Mouse (Mus musculus): ENCODE results near the gene Chst11. TPM values are rescaled to one million over a fixed set of nuclear protein-coding genes. Genes with fewer than 3 reads are reported as not detected.

Gene Chst11
- polyA plus RNA-seq, 1 experiment: 21.1 TPM

- no peaks in the 10 kb centered on the region for H3K27me3 ChIP-seq (ENCODE audit: control insufficient read depth, insufficient read depth, low read length)
- no peak for TF ChIP-seq CTCF (IDR thresholded peaks at IDR 0.05; ENCODE audit: borderline replicate concordance, insufficient read depth, low read depth, low read length)
- TF ChIP-seq POLR2A (IDR thresholded peaks at IDR 0.05; ENCODE audit: borderline replicate concordance, insufficient read depth, low read length): no peak
- H3K27ac ChIP-seq (ENCODE audit: insufficient read depth, low read length): no peak overlapping the region
- H3K4me1 ChIP-seq (ENCODE audit: control insufficient read depth, insufficient read depth, low read length): peaks cover 15% of the 10 kb centered on the region
- WGBS: 79% methylated on average over 19 of the region's 19 CpGs
- no peak for DNase-seq
- H3K4me3 ChIP-seq (replicated peaks; ENCODE audit: insufficient read depth, low read depth, low read length): no peak overlapping the region
Measured at GRCm38 (mm10) chr10:83071785-83072580, 86.7 kb downstream of the Chst11 start.

DNA sequence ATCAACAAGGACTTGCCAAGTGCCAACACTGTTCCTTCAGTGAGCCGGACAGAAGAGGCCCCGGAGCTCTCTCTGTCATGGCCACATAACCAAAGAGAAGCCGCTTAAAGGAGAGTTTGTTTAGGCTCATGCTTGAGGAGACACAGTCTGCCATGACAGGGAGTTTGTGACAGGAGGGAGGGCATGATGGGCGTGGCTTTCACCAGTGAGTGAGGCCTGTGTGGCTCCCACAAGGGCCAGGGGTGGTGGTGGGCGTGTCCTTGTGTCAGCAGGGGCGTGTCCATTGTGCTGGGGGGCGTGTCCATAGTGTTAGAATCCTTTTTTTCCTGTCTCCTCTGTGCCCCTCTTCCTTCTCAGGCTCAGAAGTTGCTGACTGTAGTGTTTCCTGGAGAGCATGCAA lies 87.8 kb downstream of the Chst11 start:
- Histone ChIP-seq H3K27me3 (ENCODE audit: control insufficient read depth, insufficient read depth, low read length) (no peaks in the 10 kb centered on the region), H3K4me1 (ENCODE audit: control insufficient read depth, insufficient read depth, low read length) (peaks cover 13% of the 10 kb centered on the region), H3K4me3 (replicated peaks; ENCODE audit: insufficient read depth, low read depth, low read length) (no peak overlapping the region), H3K27ac (ENCODE audit: insufficient read depth, low read length) (no peak overlapping the region)
- no peak for DNase-seq
- TF ChIP-seq POLR2A (IDR thresholded peaks at IDR 0.05; ENCODE audit: borderline replicate concordance, insufficient read depth, low read length) (no peak), CTCF (IDR thresholded peaks at IDR 0.05; ENCODE audit: borderline replicate concordance, insufficient read depth, low read depth, low read length) (no peak)
- 68% methylated on average over 7 of the region's 7 CpGs for WGBS

DNA sequence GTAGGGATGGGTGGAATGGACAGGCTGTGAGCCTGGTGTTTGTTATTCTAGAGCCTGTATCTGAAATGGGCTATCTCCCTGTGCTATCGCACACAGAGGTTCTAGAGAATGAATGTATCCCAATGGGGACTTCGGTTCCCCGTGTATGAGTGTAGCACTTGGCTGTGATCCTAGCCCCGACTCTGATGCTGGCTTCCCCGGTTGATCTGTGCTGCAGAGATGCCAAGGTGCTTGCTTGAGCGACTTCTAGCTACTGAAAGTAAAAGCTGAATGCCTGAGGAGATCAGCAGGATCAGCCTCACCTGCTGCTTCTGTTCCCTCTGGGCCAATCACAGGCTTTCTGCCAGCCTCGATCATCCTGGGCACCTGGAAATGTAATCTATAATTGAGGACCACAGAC lies 91.5 kb downstream of the Chst11 start:
- WGBS: 13% methylated on average over 7 of the region's 7 CpGs
- H3K27me3 ChIP-seq (ENCODE audit: control insufficient read depth, insufficient read depth, low read length): no peaks in the 10 kb centered on the region
- DNase-seq: peak in 1 of 2 experiments; percentile 36
- no peak for TF ChIP-seq POLR2A (IDR thresholded peaks at IDR 0.05; ENCODE audit: borderline replicate concordance, insufficient read depth, low read length)
- TF ChIP-seq CTCF (IDR thresholded peaks at IDR 0.05; ENCODE audit: borderline replicate concordance, insufficient read depth, low read depth, low read length): no peak
- H3K4me1 ChIP-seq (ENCODE audit: control insufficient read depth, insufficient read depth, low read length): peaks cover 4% of the 10 kb centered on the region; the same call in 1 of the 2 replicates
- no peak overlapping the region for H3K27ac ChIP-seq (ENCODE audit: insufficient read depth, low read length)
- no peak overlapping the region for H3K4me3 ChIP-seq (replicated peaks; ENCODE audit: insufficient read depth, low read depth, low read length)

- WGBS: 93% methylated on average over 8 of the region's 8 CpGs
- no peak overlapping the region for H3K27ac ChIP-seq (ENCODE audit: insufficient read depth, low read length)
- TF ChIP-seq POLR2A (IDR thresholded peaks at IDR 0.05; ENCODE audit: borderline replicate concordance, insufficient read depth, low read length) (no peak), CTCF (IDR thresholded peaks at IDR 0.05; ENCODE audit: borderline replicate concordance, insufficient read depth, low read depth, low read length) (no peak)
- no peaks in the 10 kb centered on the region for H3K27me3 ChIP-seq (ENCODE audit: control insufficient read depth, insufficient read depth, low read length)
- H3K4me3 ChIP-seq (replicated peaks; ENCODE audit: insufficient read depth, low read depth, low read length): no peak overlapping the region
- DNase-seq: no peak
- peaks cover 5% of the 10 kb centered on the region for H3K4me1 ChIP-seq (ENCODE audit: control insufficient read depth, insufficient read depth, low read length)
Measured at GRCm38 (mm10) chr10:83078723-83079122, 93.4 kb downstream of the Chst11 start.

DNA sequence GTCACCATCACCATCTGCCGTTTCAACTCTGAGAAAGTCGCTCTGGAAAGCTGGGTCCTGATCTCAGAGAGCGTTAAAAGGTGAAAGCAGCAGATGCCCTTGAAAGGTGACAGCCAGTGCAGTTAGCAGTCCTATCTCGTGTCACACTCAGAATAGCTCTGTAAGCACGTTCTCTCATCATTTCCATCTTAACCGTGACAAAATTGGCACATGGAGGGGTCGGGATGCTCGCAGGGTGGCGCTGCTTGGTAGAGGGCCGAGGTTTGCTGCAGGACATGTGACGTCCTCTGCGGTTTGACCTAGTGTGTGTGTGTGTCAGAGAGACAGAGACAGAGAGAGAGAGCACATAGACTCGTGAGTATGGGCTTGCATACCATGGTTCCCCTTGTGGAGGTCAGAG lies 94.5 kb downstream of the Chst11 start:
- 79% methylated on average over 13 of the region's 13 CpGs for WGBS
- Histone ChIP-seq H3K27me3 (ENCODE audit: control insufficient read depth, insufficient read depth, low read length) (no peaks in the 10 kb centered on the region), H3K4me3 (replicated peaks; ENCODE audit: insufficient read depth, low read depth, low read length) (no peak overlapping the region), H3K4me1 (ENCODE audit: control insufficient read depth, insufficient read depth, low read length) (peaks cover 9% of the 10 kb centered on the region), H3K27ac (ENCODE audit: insufficient read depth, low read length) (no peak overlapping the region)
- TF ChIP-seq CTCF (IDR thresholded peaks at IDR 0.05; ENCODE audit: borderline replicate concordance, insufficient read depth, low read depth, low read length) (no peak), POLR2A (IDR thresholded peaks at IDR 0.05; ENCODE audit: borderline replicate concordance, insufficient read depth, low read length) (no peak)
- no peak for DNase-seq

GRCm38 (mm10) chr10:83080275-83080741 lies 95.0 kb downstream of the Chst11 start:
- 81% methylated on average over 12 of the region's 12 CpGs for WGBS

GRCm38 (mm10) chr10:83080930-83081329 lies 95.6 kb downstream of the Chst11 start:
- Histone ChIP-seq H3K27me3 (ENCODE audit: control insufficient read depth, insufficient read depth, low read length) (no peaks in the 10 kb centered on the region; the same call in 1 of the 2 replicates), H3K4me1 (ENCODE audit: control insufficient read depth, insufficient read depth, low read length) (peaks cover 9% of the 10 kb centered on the region), H3K27ac (ENCODE audit: insufficient read depth, low read length) (no peak overlapping the region), H3K4me3 (replicated peaks; ENCODE audit: insufficient read depth, low read depth, low read length) (no peak overlapping the region)
- WGBS: 70% methylated on average over 10 of the region's 10 CpGs
- DNase-seq: no peak
- no peak for TF ChIP-seq CTCF (IDR thresholded peaks at IDR 0.05; ENCODE audit: borderline replicate concordance, insufficient read depth, low read depth, low read length)
- no peak for TF ChIP-seq POLR2A (IDR thresholded peaks at IDR 0.05; ENCODE audit: borderline replicate concordance, insufficient read depth, low read length)

More at GRCm38 (mm10) chr10:83080275-83080741, 95.0 kb downstream of the Chst11 start:
- Histone ChIP-seq H3K4me3 (replicated peaks; ENCODE audit: insufficient read depth, low read depth, low read length) (no peak overlapping the region), H3K27ac (ENCODE audit: insufficient read depth, low read length) (no peak overlapping the region), H3K27me3 (ENCODE audit: control insufficient read depth, insufficient read depth, low read length) (no peaks in the 10 kb centered on the region), H3K4me1 (ENCODE audit: control insufficient read depth, insufficient read depth, low read length) (peaks cover 9% of the 10 kb centered on the region)
- TF ChIP-seq CTCF (IDR thresholded peaks at IDR 0.05; ENCODE audit: borderline replicate concordance, insufficient read depth, low read depth, low read length): no peak
- TF ChIP-seq POLR2A (IDR thresholded peaks at IDR 0.05; ENCODE audit: borderline replicate concordance, insufficient read depth, low read length): no peak
- no peak for DNase-seq

DNA sequence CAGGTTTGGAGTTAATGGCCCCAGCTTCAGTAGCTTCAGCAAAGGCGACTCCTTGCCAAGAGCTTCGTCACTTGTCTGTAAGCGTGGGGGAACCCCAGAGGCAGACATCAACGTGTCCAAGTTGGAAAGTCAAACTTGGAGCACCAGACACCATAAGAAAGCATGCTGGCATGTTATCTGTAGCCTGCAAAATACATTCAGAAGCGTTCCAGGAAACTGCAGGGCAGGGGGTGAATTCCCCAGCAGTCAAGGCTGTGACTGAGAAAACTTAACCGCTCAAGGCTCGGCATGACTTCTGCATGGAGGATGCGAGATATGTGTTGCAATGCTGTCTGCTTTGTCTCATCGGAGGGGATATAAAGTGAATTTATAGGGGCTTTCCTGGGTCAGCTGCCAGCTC lies 98.6 kb downstream of the Chst11 start:
- H3K27me3 ChIP-seq (ENCODE audit: control insufficient read depth, insufficient read depth, low read length): no peaks in the 10 kb centered on the region; the same call in 1 of the 2 replicates
- H3K4me1 ChIP-seq (ENCODE audit: control insufficient read depth, insufficient read depth, low read length): peaks cover 5% of the 10 kb centered on the region; the same call in 1 of the 2 replicates
- no peak overlapping the region for H3K27ac ChIP-seq (ENCODE audit: insufficient read depth, low read length)
- WGBS: 19% methylated on average over 9 of the region's 9 CpGs
- DNase-seq: no peak
- H3K4me3 ChIP-seq (replicated peaks; ENCODE audit: insufficient read depth, low read depth, low read length): no peak overlapping the region
- TF ChIP-seq POLR2A (IDR thresholded peaks at IDR 0.05; ENCODE audit: borderline replicate concordance, insufficient read depth, low read length) (no peak), CTCF (IDR thresholded peaks at IDR 0.05; ENCODE audit: borderline replicate concordance, insufficient read depth, low read depth, low read length) (no peak)
